Mouse (Mus musculus) retina, postnatal 1 day (tissue): ENCODE measurements around the gene Grik5.
A peak's percentile ranks its signal among the peaks of the same experiment; 100 is the strongest.

Experiments used
- DNase-seq: peaks from one replicate; pipeline ENCODE4 v3.0.0-alpha.2; 2012

The Grik5 gene

DNA sequence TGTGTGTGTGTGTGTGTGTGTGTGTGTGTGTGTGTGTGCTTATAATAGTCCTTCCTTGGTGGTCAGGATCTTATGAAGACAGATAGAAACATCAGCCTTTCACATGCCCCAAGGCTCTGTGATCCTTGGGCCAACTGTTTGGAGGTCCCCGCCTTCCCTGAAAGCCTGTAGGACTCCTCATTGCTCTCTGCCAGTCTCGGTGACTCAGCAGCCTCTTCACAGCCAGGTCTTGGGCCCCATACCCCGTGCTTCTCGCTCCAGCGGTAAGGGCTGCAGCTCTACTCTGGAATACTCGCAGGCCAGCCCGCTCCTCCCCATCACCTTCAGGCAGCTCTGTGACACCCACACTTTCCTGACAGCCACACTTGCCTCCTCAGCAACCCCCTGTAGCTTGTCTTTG is 45.7 kb downstream of the Grik5 start:
- no peak for DNase-seq

DNA sequence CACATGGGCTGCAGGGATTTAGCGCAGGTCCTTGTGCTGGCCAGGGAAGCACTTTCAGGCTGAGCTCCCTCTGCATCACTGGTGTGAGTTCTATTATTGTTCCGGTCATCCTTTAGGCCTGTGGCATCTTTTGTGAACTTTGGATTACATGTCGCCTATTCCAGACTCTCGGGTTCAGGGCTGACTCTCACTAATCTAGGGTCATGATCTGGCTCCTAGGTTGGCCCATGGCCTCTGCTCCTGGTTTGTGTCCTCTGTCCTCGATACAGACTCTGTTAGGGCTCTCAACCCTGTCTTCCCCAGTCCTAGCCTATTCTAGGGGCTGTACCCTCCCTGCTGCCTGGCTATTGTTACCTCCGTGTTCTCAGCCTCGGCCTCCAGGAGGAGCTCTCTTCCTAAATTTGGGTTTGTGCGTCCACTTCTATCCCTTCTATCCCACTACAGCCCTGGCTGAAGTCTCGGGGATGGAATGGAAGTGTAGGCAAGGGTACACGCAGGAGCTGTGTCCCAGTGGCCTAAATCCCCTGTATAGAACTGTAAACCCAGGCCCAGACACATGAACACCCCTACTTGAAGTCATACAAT is 46.2 kb downstream of the Grik5 start:
- DNase-seq, result peak; percentile 32

DNA sequence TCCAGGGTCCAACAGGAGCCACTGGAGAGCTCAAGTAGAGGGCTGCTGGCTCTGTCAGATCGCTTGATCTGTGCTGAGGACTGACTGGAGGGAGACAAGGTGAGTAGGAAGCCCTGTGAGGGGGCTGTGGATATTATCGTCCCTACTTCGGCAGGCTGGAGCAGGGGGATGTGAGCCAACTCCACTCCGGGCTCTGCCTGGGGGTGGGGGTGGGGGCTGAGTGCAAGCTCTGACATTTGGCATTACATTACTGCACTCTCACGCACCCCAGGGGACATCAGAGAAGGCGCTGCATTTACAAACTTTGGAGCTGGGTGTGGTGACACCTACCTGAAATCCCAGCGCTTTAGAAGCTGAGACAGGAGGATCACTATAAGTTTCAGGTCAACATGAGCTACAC is 60.6 kb downstream of the Grik5 start:
- DNase-seq, result no peak

DNA sequence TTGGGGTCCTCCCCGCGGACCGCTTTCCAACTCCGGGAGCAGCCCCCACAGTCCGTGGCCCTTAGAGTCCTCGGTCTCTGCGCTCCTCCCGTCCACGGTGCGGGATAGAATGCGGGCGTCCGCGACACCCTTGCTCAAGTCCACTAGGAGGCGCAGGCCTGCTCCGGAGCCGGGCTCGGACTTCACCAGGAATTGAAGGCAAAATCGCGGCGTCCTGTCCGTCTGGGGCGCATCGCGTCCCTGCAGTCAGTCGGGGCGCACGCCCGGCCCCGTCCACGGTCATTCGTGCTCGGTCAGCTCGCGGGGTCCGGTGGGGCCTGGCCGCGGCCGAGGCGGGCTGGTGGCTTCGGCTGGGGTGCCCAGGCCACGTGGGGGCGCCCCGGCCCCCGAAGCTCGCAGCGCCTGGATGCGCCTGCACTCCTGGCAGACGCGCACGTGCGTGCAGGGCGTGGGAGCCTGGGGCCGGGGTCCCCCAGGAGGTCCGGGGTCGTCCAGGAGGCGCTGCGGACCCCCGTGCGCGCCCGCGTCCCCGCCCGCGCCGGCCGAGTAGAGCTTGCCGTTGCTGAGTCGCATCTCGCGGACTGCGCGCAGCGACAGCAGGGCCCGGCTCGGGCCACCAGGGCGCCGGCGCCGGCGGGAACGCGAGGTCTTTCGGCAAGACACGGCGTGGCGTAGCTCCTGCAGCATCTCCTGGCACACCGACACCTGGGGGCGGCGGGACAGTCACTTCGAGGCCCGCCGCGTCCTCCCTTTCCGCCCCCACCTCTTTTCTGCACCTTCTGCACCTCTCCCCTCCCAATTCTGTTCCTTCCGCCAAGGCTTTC is 61.8 kb downstream of the Grik5 start:
- DNase-seq, result peak; percentile 81

DNA sequence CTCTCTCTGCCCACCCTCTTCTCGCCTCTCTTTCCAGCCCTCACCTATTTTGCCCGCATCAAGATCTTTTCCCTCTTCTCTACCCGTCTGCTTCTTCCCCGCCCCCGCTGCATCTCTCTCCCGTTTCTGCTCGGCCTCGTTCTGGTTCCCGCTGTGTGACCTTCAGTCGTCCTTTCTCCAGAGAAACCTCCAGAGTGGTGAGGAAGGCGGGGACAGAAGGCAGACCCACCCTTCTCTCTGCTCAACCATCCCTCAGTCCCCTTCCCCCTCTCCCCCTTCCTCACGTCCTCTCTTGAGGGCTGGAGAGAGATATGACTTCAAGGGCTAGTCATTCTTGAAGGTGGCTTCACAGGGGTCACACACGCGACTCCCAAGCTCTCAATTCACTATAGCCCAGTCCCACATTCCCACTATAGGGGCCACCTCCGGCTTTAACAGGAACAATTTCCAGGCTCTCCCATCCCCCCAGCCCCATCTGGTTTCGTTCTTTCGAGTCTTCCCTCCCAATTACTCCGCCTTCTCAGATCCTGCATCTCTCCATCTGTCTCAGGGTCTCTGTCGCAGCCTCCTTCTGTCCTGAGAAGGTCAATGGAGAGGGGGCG is 62.9 kb downstream of the Grik5 start:
- peak; percentile 56 for DNase-seq

DNA sequence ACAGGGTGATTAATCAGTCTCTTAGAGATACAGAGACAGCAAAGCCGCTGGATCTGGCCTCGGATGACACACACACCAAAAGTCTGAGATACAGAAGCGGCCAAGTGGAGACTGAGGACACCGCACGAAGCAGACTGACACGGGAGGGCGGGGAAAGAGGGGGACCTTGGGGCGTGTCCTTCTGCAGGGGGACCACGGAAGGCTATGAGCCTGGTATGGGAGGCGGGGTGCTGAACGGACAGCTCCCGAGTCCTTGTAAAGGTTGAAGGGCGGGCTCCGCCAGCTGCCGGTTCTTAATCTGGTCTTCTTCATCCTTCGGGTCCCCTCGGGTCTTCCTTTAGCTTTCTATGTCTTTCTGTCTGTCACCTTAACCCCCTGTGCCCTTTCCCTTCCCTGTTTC is 63.5 kb downstream of the Grik5 start:
- DNase-seq, result peak; percentile 79

DNA sequence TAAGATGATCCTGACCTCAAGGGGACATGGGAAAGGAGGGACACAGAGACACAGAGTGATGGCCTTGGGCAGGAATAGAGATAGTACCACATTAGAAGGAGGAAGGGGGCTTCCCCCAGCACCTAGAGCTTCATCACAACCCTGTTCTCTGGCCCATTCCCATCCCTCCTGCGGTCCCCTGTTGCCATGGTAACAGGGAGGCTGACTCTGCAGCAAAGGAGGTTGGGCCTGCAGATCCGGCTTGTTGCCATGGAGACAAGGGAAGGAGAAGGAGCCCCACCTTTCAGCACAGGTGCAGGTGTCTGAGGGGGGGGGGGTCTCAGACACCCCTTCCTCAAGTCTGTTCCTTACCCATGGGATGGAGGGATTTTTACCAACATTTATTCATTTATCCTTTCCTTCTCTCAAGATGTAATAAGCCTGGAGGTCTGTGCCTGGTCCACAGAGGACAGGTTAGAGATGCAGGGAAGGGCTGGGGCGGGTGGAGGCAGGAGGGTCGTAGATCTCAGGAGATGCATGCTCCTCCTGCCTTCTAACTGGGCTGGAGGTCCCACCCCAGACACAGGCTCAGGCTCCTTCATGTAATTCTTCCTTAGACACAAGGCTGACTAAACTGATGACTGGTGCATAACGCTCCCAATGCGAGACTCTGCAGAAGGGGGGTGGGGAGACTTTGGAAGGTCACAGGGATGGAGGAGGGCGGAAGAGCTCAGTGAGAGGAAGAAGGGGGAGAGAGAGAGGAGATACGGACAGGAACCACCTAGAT is 64.4 kb downstream of the Grik5 start:
- DNase-seq, result peak; percentile 79

DNA sequence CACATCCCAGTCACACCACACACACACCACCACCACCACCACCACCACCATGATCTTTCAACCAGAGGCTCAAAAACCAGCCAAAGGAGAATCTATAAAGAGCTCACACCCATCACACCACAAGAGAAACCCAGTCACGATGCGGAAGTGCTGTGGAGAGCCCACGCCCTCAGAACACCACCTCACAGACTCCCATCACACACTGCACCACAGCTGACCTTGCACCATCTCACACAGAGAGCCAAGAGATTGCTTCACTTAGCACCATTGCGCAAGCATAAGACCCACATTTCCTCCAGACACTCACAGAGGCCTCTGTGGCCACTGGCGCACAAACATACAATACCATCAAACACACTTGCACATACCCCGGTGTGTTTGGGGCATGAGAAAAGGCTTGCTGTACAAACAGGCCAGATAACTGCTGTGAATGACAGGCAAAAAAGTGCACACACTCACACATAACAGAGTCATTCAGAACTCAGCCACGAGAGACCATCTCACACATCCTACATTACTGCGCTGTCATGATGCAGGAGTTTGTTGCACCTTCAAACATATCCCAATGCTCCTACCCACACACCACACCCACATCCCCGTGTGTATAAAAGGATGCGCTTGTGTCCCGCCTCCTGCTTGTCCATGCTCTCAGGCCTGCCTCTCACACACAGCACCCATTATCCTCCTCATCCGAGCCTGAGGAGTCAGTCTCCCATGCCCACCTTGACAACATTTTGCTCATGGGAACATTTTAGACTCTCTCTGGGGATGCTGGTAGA is 65.4 kb downstream of the Grik5 start:
- no peak for DNase-seq

DNA sequence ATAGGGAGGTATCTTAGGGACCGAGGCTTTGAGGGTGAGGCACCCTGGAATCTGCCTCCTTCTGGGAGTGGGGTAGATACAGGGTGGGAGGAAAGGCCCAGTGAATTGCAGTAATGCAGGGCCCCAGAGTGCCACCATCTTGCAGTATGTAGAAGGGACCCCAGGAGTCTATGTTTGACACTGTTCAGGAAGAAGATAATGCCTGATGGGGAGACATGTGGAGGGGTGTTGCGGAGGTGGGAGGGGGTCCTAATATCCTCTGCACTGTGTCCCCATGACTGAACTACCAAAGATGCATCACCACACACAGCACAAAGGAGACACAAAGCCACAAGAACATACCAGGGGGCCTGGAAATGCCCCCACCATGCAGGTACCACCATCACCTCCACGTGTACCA is 66.0 kb downstream of the Grik5 start:
- no peak for DNase-seq

DNA sequence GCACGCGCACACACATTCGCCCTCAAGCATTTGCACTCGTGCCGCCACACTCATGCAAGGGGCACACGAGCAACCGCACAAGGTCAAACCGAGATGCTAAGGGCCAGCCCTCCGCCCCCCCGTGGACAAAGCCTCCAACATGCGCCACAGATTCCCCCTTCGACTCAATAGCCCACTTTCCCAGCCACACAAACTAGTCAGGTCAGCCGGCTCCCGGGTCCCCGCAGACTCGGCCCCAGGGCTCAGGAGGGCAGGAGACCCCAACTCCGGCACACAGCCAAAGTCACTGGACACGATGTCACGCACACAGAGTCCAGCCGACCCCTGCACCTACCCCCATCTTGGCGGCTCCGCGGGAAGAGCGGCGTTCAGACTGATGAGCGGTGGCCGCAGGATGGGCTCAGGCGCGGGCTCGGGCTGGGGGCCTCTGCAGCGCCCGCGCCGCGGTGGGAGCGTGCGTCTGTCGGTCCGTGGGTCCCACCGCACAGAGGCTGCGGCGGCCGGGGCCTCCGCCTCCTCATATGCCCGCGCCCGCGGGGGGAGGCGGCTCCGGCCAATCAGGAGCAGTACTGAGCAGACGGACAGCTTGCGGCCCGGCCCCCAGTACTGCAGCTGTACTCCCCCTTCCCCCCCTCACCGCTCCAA is 66.6 kb downstream of the Grik5 start, which contains the start of gene Atp1a3:
Gene Atp1a3 (minus strand): TSS at position 538 of the 645 bp plus-strand sequence.
- DNase-seq, result peak; percentile 87

DNA sequence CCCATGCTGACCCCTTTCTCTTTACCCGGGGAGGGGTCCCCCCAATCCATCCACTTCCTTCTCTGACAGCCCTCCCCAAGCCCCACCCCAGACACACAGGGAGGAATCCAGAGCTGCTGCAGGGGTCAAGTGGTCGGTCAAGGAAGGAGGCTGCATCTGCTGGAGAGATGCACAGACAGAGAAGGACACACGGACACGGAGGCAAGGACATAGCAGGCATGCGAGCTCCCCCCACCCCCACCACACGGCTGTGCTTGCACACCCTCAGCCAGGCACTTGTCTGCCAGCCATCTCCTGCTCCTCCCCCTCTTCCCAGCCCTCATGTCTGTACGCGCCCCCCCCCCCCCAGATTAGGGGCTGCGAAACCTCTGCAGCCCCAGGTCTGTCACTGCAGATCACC is 67.3 kb downstream of the Grik5 start:
- no peak for DNase-seq

DNA sequence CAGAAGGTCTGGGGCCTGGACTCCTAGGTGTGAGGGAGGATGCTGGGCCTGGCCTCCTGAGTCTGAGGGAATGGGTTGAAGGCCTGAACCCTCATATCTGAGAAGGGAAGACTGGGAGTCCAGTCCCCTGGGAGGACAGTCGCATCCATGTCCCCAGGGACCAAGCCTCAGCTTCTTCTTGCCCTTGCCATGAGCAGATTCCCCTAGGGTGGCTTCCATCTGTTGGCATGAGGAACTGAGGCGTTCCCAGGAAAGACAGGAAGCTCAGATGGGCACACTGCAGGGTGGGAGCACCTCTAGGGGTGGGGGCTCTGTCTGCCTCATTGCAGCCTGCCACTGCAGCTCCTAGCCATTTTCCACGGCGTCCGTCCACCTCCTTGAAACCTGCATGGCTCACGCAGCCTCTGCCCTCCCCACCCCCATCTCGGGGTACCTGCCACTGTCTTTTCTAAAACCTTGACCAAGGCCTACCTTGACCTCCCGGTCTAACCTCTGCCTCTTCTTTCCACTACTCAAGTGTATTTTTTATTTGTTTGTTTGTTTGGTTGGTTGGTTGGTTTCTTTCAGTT is 68.2 kb downstream of the Grik5 start:
- DNase-seq, result no peak

DNA sequence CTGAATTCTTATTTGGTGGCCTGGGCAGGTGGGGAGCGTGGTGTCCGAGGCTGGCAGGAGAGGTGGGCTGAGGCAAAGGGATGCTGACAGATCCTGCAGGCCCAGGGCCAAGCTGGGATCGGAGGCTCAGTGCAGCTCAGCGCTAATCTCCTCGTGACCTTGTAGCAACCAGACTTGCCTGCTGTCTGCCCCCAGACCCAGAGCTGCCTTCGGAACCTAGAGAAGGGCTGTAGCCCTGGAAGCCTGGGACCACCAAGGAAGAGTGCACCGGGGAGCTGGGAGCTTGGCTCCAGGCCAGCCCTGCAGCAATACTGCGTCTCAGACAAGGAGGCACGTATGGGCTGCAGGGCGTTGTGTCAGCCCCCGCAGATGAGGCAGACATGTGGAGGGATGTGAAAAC is 68.9 kb downstream of the Grik5 start:
- DNase-seq, result peak; percentile 81

DNA sequence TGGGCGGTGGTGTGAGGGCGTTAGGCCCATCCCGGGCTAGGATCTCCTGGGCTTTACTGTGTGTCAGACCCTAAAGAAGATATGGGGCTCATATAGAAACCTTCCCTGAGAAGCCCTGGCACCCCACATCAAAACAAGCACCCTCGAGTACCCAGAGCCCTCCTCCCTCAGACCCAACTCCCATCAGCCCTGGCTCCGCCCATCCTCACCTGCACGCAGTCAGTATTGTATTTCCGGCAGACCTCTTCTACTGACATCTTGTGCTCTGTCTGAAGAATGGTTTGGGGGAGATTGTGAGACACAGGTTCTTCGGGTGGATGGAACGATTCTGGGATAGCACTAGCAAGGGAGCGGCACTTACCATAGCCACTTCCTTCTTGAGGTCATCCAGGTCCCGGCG is 71.4 kb downstream of the Grik5 start:
- DNase-seq, result no peak

DNA sequence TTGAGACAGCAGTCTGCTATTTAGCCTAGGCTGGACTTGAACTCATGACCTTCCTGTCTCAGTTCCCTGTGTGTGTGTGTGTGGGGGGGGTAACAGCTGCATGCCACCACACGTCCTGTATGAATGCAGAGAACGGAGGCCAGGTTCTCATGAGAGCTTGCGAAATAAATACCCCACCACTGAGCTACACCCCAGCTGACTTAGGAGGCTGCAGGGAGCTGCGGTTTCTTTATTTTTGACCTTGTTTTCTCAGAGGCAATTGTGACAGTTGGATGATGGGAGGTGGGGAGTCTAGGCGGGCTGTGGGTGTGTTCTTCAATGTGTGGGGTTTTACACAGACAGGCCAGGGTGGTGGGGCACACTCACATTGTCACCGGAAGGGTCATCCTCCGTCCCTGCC is 71.9 kb downstream of the Grik5 start:
- DNase-seq, result no peak

DNA sequence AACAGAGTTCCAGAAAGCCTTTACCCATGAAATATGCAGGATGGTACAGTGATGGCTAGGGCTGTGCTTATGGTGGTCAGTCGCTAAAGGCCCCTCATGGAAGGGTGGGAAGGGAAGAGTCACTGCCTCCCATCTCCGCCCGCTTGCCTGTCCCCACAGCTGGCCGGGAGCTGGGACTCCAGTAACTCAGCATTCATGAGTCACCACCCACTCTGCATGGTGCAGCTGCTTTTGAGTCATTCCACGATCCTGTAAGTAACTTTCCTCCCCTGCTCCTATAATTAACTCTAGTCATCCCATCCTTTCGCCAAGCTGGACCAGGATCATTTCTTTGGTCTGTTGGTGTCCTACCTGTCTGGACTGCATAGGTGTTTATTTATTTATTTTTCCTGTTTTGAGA is 79.1 kb downstream of the Grik5 start:
- no peak for DNase-seq

DNA sequence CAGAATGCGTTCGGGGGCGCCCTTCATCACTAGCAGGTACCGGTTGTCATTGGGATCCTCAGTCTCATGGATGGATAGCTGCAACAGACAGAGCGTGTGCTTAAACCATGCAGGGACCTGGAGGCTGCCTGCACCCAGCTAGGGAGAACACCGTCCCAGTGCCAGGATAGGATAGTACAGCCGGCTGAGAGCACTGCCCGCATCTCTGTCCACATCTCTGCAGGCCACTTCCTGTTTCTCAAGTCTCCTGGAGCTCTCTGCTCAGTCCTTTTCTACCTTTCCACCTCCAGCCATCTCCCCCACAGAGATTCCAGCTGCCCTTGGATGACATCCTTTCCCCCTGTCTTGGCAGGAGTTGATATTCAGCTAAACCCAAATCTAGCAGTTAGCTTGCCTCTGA is 81.7 kb downstream of the Grik5 start:
- DNase-seq, result no peak

DNA sequence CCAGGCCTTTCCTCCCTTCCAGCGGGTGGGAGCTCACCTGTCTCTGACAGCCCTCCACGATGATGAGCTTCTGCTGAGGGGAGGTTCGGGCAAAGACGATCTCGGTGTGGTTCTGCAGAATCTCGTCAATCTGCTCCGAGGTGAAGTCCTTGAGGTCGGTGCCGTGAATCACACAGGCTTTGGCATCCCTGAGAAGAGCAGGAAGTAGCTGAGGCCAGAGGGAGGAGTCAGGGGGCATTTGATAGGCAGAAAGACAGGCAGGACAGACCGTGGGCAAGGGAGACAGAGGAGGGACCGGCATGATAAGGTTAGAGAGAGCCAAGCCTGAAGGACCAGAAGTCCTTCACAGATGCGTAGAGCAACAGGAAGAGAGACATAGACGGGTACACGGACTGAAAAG is 84.2 kb downstream of the Grik5 start:
- DNase-seq, result no peak

DNA sequence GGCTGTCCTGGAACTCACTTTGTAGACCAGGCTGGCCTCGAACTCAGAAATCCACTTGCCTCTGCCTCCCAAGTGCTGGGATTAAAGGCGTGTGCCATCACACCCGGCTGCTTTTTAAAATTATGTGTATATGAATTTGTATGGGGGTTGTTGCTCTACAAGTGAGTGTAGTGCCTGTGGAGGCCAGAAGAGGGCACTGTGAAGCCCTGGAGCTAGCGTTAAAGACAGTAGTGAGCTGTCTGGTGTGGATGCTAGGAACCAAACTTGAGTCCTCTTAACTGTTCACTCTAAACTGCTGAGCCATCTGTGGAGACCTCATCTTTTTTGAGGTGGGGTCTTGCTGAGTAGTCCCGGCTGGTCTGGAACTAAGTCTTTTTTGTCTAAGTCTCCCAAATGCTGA is 86.3 kb downstream of the Grik5 start:
- DNase-seq, result no peak

DNA sequence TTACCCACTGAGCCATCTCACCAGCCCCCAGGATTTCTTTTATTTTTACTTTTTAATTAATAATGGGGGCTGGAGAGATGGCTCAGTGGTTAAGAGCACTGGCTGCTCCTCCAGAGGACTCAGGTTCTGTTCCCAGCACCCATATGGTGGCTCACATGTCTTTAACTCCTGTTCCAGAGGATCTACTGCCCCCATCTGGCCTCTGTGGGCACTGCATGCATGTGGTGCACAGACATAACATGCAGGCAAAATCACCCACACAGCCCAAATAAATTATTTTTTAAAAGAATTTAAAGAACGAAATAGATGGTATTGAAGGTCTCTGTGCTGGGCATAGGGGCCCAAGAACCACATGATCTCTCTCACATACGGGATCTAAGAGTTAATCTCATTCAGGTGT is 87.8 kb downstream of the Grik5 start:
- no peak for DNase-seq

DNA sequence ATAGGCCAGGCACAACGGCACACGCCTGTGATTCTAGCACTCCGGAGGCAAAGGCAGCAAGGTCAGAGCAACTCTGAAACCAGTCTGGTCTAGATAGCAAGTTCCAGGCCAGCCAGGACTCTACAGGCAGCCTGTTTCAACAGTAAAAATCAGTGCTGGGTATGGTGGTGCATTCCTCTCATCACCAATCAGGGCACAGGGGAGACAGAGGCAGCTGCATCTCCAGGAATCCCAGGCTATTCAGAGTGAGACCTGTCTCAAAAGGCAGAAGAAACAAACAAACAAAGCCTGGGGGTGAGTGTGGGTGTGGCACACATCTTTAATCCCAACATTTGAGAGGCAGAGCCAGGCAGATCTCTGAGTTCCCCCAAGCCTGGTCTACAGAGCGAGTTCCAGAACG is 88.8 kb downstream of the Grik5 start:
- DNase-seq, result no peak

DNA sequence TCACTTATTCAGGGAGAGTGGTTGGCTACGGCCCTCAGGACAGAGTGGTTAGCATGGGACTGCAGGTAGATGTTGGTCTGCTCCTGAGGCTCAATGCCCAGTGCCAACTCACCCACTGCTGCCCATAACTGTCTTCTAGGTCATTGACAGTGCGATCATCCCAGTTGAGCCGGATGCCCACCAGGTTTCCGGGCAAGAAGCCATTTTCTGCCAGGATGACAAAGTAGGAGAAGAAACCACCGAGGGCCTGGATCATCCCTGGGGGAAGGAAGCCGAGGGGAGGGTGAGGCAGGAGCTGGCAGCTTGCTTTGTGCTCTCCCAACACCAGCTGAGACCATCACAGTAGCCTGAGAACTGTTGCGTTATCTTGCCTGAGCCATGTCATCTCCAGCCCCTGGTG is 91.7 kb downstream of the Grik5 start:
- DNase-seq, result no peak
